Mouse (Mus musculus): ENCODE measurements around the gene Plcb1. TPM values are rescaled to one million over a fixed set of nuclear protein-coding genes. Genes with fewer than 3 reads are reported as not detected.

Plcb1 gene
- total RNA-seq (2012; rRNA removed) = 0.89 and 1.3 TPM in 2 replicates

DNA sequence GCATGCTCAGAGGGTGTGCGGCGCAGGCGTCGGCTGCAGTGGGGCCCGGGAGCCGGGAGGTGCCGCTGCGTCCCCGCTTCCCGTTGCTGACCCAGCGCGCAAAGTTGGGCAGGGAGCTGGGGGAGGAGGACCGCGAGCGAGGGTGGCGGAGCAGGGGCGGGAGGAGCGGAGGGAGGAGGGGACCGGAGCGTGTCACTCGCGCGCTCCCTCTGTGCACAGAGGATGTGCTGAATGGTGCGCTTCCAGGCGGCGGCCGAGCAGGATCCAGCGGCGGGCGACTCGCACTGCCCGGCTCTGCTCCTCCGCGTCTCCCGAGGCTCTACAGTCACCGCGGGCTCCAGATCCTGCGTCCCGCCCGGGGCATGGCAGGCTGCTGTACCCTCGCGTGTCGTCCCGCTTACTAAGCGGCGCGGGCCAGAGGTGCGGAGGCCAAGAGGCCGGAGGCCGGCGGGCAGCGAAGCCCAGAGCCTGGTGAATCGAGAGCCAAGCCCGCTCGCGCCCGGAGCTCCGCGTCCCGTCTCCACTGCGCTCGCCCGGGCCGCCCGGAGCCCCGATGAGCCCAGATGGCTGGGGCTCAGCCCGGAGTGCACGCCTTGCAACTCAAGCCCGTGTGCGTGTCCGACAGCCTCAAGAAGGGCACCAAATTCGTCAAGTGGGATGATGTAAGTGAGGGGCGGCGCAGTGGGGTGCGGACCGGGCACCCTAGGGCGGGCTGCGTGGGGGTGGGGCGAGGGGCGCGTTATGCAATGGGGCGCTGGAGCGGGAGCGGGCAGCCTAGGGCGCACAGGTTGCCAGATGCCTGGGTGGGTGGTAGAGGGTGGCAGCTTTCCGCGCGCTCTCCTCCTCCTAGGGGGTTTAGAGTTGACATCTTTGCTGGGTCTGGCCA, at the start of gene Plcb1:
Gene Plcb1, plus strand, starts transcription at position 98 of the 886 bp plus-strand sequence.
- Histone ChIP-seq H3K4me1 (ENCODE audit: control insufficient read depth in 2 of 2, insufficient read depth in 2 of 2, low read length in 2 of 2, poor library complexity in 1 of 2) (no peaks in the 10 kb centered on the region), H3K9me3 (ENCODE audit: control insufficient read depth, insufficient read depth, low read depth, low read length) (no peaks in the 10 kb centered on the region)
- in situ Hi-C loops (cut with MboI; ENCODE audit: low sequenced_read_pairs in 2 of 2, unreplicated experiment in 2 of 2) = loop anchor here in 1 of 2 experiments (10.0 kb wide), 1 partner anchor 539 kb away; no protein-coding TSS in a partner anchor

DNA sequence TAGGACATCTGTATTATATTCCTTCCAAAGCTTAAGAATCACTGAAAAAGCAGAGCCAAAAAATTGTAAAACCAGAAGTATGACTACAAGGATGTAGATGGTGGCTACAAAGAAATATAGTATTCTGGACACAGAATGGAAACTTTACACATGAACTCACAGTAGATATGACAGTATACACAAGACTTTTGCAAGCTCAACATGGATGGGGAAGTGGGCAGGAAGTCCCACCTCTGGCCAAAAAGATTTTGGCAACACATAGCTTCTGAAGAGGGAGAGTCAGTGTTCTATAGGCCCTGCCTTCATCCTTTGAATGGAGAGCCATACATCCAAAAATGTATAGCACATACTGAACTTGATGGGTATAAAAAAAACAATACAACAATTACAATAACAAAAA, 30.3 kb upstream of the Plcb1 start:
- Histone ChIP-seq H3K9ac (ENCODE audit: insufficient read depth, low read depth, low read length, poor library complexity, severe bottlenecking) (no peak overlapping the region), H3K4me1 (ENCODE audit: control insufficient read depth in 2 of 2, insufficient read depth in 2 of 2, low read length in 2 of 2, poor library complexity in 1 of 2) (no peaks in the 10 kb centered on the region), H3K27ac (ENCODE audit: insufficient read depth, low read depth, low read length, poor library complexity, severe bottlenecking) (no peak overlapping the region), H3K36me3 (ENCODE audit: control insufficient read depth, insufficient read depth, low read length, poor library complexity, severe bottlenecking) (no peaks in the 10 kb centered on the region), H3K9me3 (ENCODE audit: control insufficient read depth, insufficient read depth, low read depth, low read length) (no peaks in the 10 kb centered on the region), H3K4me3 (ENCODE audit: insufficient read depth in 1 of 2, low read depth in 1 of 2, low read length in 2 of 2, poor library complexity in 1 of 2, severe bottlenecking in 1 of 2) (no peak overlapping the region)
- TF ChIP-seq ZC3H11A (IDR thresholded peaks at IDR 0.05; ENCODE audit: borderline replicate concordance, low read depth, low read length) (no peak), CHD2 (IDR thresholded peaks at IDR 0.05; ENCODE audit: low read depth, low read length) (no peak), HCFC1 (IDR thresholded peaks at IDR 0.05; ENCODE audit: borderline replicate concordance, insufficient read depth, low read length) (no peak), ZNF384 (IDR thresholded peaks at IDR 0.05; ENCODE audit: low read depth, low read length) (no peak), MAFK (IDR thresholded peaks at IDR 0.05; ENCODE audit: insufficient read depth, low read depth, low read length) (no peak)
- no peak for DNase-seq (ENCODE audit: low read depth, low spot score)
- in situ Hi-C loops (cut with MboI; ENCODE audit: low sequenced_read_pairs in 2 of 2, unreplicated experiment in 2 of 2) = no loop called here

More for the DNA sequence above, at the start of gene Plcb1:
- DNase-seq (ENCODE audit: low read depth, low spot score) = peak; percentile 58
- TF ChIP-seq ZC3H11A (IDR thresholded peaks at IDR 0.05; ENCODE audit: borderline replicate concordance, low read depth, low read length) (0 out of 2 replicates have a peak, but pooled peaks have one; percentile 67), CHD2 (IDR thresholded peaks at IDR 0.05; ENCODE audit: low read depth, low read length) (no peak)
- Histone ChIP-seq H3K9ac (ENCODE audit: insufficient read depth, low read depth, low read length, poor library complexity, severe bottlenecking) (peak within 1 kb of the TSS; percentile 76), H3K36me3 (ENCODE audit: control insufficient read depth, insufficient read depth, low read length, poor library complexity, severe bottlenecking) (no peaks in the 10 kb centered on the region), H3K4me3 (ENCODE audit: insufficient read depth in 1 of 2, low read depth in 1 of 2, low read length in 2 of 2, poor library complexity in 1 of 2, severe bottlenecking in 1 of 2) (peak within 1 kb of the TSS; percentile 69 to 86), H3K27ac (ENCODE audit: insufficient read depth, low read depth, low read length, poor library complexity, severe bottlenecking) (no peak within 1 kb of the TSS)

GRCm38 (mm10) chr2:134756086-134756485, 29.8 kb upstream of the Plcb1 start:
- no peaks in the 10 kb centered on the region for H3K36me3 ChIP-seq (ENCODE audit: control insufficient read depth, insufficient read depth, low read length, poor library complexity, severe bottlenecking)
- no peak overlapping the region for H3K9ac ChIP-seq (ENCODE audit: insufficient read depth, low read depth, low read length, poor library complexity, severe bottlenecking)
- no peak for TF ChIP-seq MAFK (IDR thresholded peaks at IDR 0.05; ENCODE audit: insufficient read depth, low read depth, low read length)
- no peak for TF ChIP-seq CHD2 (IDR thresholded peaks at IDR 0.05; ENCODE audit: low read depth, low read length)
- no peak for TF ChIP-seq HCFC1 (IDR thresholded peaks at IDR 0.05; ENCODE audit: borderline replicate concordance, insufficient read depth, low read length)
- no peak for TF ChIP-seq ZNF384 (IDR thresholded peaks at IDR 0.05; ENCODE audit: low read depth, low read length)
- TF ChIP-seq ZC3H11A (IDR thresholded peaks at IDR 0.05; ENCODE audit: borderline replicate concordance, low read depth, low read length) = no peak
- no peaks in the 10 kb centered on the region for H3K4me1 ChIP-seq (ENCODE audit: control insufficient read depth in 2 of 2, insufficient read depth in 2 of 2, low read length in 2 of 2, poor library complexity in 1 of 2)
- DNase-seq (ENCODE audit: low read depth, low spot score) = no peak
- no peaks in the 10 kb centered on the region for H3K9me3 ChIP-seq (ENCODE audit: control insufficient read depth, insufficient read depth, low read depth, low read length)
- no peak overlapping the region for H3K4me3 ChIP-seq (ENCODE audit: insufficient read depth in 1 of 2, low read depth in 1 of 2, low read length in 2 of 2, poor library complexity in 1 of 2, severe bottlenecking in 1 of 2)
- in situ Hi-C loops (cut with MboI; ENCODE audit: low sequenced_read_pairs in 2 of 2, unreplicated experiment in 2 of 2) = no loop called here
- no peak overlapping the region for H3K27ac ChIP-seq (ENCODE audit: insufficient read depth, low read depth, low read length, poor library complexity, severe bottlenecking)

DNA sequence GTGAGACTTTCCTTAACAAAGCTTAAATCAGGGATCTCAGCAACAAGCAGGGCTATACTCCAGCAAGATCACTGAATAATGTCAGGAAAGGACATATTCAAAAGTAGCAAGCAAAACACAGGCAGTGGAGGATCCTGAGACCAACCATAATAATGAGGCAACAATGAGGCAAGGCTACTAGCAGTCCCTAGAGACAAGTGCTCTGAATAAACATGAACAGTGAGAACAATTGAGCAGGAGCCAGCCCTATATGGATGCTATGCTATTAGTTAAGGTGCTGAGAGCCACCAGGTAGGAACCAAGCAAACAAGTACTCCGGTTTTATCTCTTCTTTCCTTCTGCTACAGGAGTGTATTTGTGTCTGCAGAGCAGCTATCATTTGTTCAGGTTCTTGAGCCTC, 24.8 kb upstream of the Plcb1 start:
- H3K4me1 ChIP-seq (ENCODE audit: control insufficient read depth in 2 of 2, insufficient read depth in 2 of 2, low read length in 2 of 2, poor library complexity in 1 of 2) = no peaks in the 10 kb centered on the region
- no peaks in the 10 kb centered on the region for H3K9me3 ChIP-seq (ENCODE audit: control insufficient read depth, insufficient read depth, low read depth, low read length)
- no peak overlapping the region for H3K27ac ChIP-seq (ENCODE audit: insufficient read depth, low read depth, low read length, poor library complexity, severe bottlenecking)
- no peaks in the 10 kb centered on the region for H3K36me3 ChIP-seq (ENCODE audit: control insufficient read depth, insufficient read depth, low read length, poor library complexity, severe bottlenecking)
- in situ Hi-C loops (cut with MboI; ENCODE audit: low sequenced_read_pairs in 2 of 2, unreplicated experiment in 2 of 2) = no loop called here
- TF ChIP-seq CHD2 (IDR thresholded peaks at IDR 0.05; ENCODE audit: low read depth, low read length) (no peak), ZC3H11A (IDR thresholded peaks at IDR 0.05; ENCODE audit: borderline replicate concordance, low read depth, low read length) (no peak), ZNF384 (IDR thresholded peaks at IDR 0.05; ENCODE audit: low read depth, low read length) (no peak), HCFC1 (IDR thresholded peaks at IDR 0.05; ENCODE audit: borderline replicate concordance, insufficient read depth, low read length) (no peak)
- DNase-seq (ENCODE audit: low read depth, low spot score) = no peak
- H3K4me3 ChIP-seq (ENCODE audit: insufficient read depth in 1 of 2, low read depth in 1 of 2, low read length in 2 of 2, poor library complexity in 1 of 2, severe bottlenecking in 1 of 2) = no peak overlapping the region
- no peak overlapping the region for H3K9ac ChIP-seq (ENCODE audit: insufficient read depth, low read depth, low read length, poor library complexity, severe bottlenecking)
